Mouse (Mus musculus): ENCODE measurements at regions not wholly inside any gene's neighbourhood (a gene's known extent, or its start where the extent isn't known, plus 50 kb on each side); places are given as distances from the start of the nearest gene placed in this dataset.

GRCm38 (mm10) chr12:56472856-56473647, 63.7 kb downstream of the Nkx2-1 start:
- no peak for DNase-seq (ENCODE audit: low read depth)

DNA sequence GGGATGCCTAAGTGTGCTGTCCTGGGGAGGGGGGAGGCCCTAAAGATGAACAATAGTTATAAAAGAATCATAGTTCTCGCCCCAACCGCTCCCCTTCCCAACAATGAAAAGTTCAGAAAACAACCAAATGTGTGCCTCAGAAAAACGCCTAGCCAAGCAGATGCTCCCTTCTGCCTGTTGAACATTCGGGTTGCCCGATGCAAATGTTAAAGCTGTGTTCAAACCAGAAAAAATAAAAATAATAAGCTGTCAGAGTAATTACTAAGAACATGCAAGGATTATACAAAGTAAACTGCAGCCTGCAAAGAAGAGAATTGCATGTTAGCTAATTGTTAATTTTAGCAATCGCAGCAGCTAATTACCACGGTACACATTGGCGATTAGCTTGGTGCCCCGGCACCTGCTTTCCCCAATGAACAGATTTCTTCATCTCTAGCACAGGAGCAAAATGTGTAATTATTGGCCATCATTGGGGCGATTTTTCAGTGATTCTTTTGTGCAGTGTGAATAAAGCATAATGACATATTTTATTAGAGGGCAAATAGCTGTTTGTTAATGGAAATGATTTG, 65.7 kb downstream of the Nkx2-1 start:
- DNase-seq (ENCODE audit: low read depth): no peak

DNA sequence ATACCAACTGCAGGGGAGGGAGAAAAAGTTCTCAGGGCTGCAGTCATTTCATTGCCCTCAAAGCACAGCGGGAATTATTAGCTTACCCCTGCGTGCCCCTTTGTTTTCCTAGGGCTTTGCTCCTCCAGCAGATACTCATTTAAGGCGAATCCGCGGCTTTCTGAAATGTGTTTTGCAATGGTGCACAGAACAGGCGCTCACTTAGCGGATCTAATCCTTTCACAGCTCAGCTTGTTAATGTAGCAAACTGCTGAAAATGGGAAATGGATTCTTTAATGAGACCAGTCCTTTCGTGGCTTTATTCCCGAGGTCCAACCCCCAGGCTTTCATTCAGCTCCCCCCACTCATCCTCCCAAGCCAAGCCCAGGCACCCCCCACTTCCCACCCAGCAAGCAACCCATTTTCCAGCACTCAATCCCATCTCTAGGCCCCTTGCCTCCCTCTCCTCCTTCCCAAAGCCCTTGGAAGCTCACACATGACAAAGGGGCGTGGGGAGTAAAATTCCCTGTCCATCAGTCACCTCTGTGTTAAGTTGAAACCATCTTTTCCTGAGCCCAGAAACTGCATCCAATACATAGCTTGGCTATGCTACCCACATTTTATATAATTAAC, 77.1 kb downstream of the Nkx2-1 start:
- no peak for DNase-seq (ENCODE audit: low read depth)

DNA sequence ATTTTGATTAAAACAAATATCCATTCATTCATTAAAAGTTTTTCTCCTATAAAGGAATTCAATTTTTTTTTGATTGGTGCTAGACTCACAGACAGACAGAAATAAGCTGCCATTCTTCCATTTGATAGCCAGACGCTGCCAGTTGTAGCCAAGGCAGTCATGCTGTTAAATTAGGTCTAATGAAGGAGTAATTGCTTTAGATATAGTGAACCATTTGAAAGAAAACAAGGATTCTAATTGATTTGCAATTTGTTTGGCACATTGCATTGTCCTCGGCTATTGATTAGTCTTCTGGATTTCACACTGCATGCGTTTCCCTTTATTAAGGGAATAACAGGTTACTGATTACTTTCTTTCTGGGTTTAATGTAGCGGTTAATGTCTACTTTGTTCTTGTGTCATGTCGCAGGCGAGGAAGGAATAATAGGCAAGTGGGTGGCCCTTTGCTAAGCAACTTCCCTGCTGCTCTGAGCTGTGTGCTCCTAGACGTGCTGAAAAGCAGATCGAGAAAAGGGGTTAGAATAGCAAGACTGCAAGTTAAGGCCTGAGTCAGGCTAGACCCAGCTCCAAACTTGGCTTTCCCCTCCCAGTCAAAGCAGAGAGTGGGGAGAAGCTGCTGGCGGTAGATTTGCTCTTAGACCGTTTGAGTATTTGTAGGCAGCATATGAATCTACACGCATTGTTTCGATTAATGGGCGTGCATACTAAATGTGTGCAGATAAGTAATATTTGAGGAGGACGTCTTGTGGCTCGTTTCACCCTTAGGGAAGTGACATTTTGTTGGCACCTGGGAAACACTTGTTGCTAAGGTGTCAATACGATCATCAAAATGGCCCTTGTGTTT, 77.8 kb downstream of the Nkx2-1 start:
- DNase-seq (ENCODE audit: low read depth): no peak

GRCm38 (mm10) chr12:56457951-56458350, 78.8 kb downstream of the Nkx2-1 start:
- DNase-seq (ENCODE audit: low read depth): no peak

DNA sequence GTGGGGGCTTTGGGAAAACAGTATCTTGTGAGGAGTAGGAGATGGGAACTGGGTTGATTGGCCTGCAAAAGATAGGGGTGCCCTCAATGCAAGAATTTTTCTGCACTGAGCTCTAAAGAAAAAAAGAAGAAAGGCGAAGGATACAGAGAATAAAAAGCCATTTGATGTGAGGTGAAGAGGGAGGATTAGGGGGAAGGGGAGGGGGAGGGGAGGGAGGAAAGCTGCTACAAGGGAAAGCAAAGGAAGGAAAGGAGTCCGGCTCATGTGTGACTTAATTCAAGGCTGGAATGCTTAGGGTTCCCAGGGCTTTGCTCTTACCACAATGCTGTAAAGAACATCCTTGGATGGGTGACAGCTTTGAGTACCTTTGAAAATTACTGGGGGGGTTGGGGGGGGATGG, 79.4 kb downstream of the Nkx2-1 start:
- no peak for DNase-seq (ENCODE audit: low read depth)

DNA sequence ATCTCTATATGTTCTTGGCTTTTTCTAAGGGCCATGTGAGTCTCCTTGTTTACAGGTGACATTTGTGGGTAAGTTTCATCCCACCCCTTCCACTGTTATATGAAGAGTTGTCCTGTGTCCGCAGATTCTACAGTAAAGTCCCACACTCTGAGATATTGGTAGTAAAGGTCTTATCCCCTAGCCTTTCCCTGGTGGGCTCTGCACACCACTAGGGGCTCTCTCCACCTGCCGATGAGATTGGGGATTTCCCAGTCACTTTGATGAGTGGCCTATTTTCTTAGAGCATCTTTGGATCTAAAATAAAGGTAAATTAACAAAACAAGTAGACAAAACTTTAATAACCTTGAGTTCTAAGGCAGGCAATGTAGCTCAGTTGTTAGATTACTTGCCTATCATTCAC, 86.4 kb downstream of the Nkx2-1 start:
- no peak for DNase-seq (ENCODE audit: low read depth)

- DNase-seq (ENCODE audit: low read depth): no peak
Observed at GRCm38 (mm10) chr12:56448786-56449564, 87.7 kb downstream of the Nkx2-1 start.

GRCm38 (mm10) chr12:56441166-56441817, 95.4 kb downstream of the Nkx2-1 start:
- DNase-seq (ENCODE audit: low read depth): no peak

GRCm38 (mm10) chr12:56440068-56440847, 94.6 kb upstream of the Mbip start:
- DNase-seq (ENCODE audit: low read depth): no peak

DNA sequence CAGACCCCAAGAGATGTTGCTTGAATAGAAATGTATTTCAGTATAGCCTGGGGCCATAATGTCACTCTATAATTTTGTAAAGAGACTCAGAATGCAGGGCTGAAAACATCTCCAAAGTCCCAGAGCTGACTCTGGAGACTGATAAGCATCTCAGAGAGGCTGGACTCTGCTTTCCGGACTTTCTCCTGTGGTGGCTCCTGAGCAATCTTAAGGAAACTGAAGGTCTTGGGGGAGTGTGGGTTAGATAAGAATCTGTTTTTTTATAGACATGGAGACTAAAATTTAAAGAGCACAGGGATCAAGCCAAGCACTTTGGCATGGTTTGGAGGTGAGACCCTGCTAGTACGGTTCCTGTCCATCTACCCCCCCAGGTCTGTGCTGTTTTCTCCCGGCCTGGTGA, 92.7 kb upstream of the Mbip start:
- DNase-seq (ENCODE audit: low read depth): no peak

- DNase-seq (ENCODE audit: low read depth): no peak
Observed at GRCm38 (mm10) chr12:56437975-56438374, 92.3 kb upstream of the Mbip start.

- DNase-seq (ENCODE audit: low read depth): no peak
Observed at GRCm38 (mm10) chr12:56426681-56427246, 81.1 kb upstream of the Mbip start.

- DNase-seq (ENCODE audit: low read depth): no peak
Observed at GRCm38 (mm10) chr12:56416106-56416505, 70.4 kb upstream of the Mbip start.

GRCm38 (mm10) chr12:56414861-56415765, 69.4 kb upstream of the Mbip start:
- DNase-seq (ENCODE audit: low read depth): no peak

- no peak for DNase-seq (ENCODE audit: low read depth)
Observed at GRCm38 (mm10) chr12:56405658-56406057, 60.0 kb upstream of the Mbip start.

GRCm38 (mm10) chr12:56404833-56405232, 59.1 kb upstream of the Mbip start:
- peak; percentile 19 for DNase-seq (ENCODE audit: low read depth)

DNA sequence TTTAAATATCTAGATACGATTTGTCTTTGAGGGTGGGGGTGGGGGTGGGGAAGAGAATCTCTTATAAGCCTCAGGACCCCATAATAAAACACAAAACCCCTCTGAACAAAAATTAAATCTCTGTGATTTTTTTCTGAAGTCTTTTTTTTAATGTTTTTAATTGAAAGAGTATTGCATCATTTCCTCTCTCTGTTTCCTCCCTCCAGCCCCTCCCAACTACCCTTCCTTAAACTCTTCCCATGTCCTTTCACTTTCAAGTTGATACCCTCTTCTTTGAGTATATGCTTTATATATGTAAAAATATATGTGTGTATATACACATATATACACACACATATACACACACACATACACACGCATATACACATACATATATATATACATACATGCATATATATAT, 58.6 kb upstream of the Mbip start:
- no peak for DNase-seq (ENCODE audit: low read depth)

GRCm38 (mm10) chr12:56403626-56404025, 57.9 kb upstream of the Mbip start:
- no peak for DNase-seq (ENCODE audit: low read depth)
